Mouse (Mus musculus) hindbrain, embryonic 14.5 days (tissue): Measurements from ENCODE around the gene Rpl28. TPM values are rescaled to one million over a fixed set of nuclear protein-coding genes. Genes with fewer than 3 reads are reported as not detected.
"Not testable (repeated sequence)": the region's sequence is repeated elsewhere in the genome, so short reads cannot be mapped to it uniquely, and the experiment has no call there.

ENCODE experiments used
- ATAC-seq: fragments of 200-750 bp; cut with Nextera tagmentation; 2 replicates; pipeline ENCODE4 v1.8.0; 2017; ENCODE audit warnings: moderate number of reproducible peaks, mild to moderate bottlenecking, moderate TSS enrichment, moderate library complexity; ENCODE audit not compliant: low FRiP score
- DNase-seq: peaks from one replicate; pipeline ENCODE4 v3.0.0-alpha.2; 2015; ENCODE audit warnings: low spot score
- H3K27ac ChIP-seq: fragments of 300-500 bp; sonication (generic); 2 replicates; pipeline ENCODE4 v1.5.1; 2014; ENCODE audit warnings: mild to moderate bottlenecking, moderate library complexity
- H3K27me3 ChIP-seq: fragments of 300-500 bp; sonication (generic); 2 replicates; pipeline ENCODE4 v1.6.1; 2014; ENCODE audit warnings: mild to moderate bottlenecking, low read length, mixed read lengths; ENCODE audit not compliant: control insufficient read depth, insufficient read depth
- H3K36me3 ChIP-seq: fragments of 300-500 bp; sonication (generic); replicated peaks from 2 replicates; pipeline ENCODE4 v1.6.1; 2014; ENCODE audit not compliant: control insufficient read depth, insufficient read depth
- H3K4me1 ChIP-seq: fragments of 300-500 bp; sonication (generic); replicated peaks from 2 replicates; pipeline ENCODE4 v1.6.1; 2014; ENCODE audit warnings: antibody characterized with exemption, low read length, mixed read lengths; ENCODE audit not compliant: control insufficient read depth, insufficient read depth
- H3K4me2 ChIP-seq: fragments of 300-500 bp; sonication (generic); replicated peaks from 2 replicates; pipeline ENCODE4 v1.6.1; 2014; ENCODE audit warnings: mild to moderate bottlenecking, moderate library complexity
- H3K4me3 ChIP-seq: fragments of 300-500 bp; sonication (generic); replicated peaks from 2 replicates; pipeline ENCODE4 v1.5.1; 2014; ENCODE audit warnings: mild to moderate bottlenecking, low read length
- H3K9ac ChIP-seq: fragments of 300-500 bp; sonication (generic); 2 replicates; pipeline ENCODE4 v1.6.1; 2014
- H3K9me3 ChIP-seq: fragments of 300-500 bp; sonication (generic); 2 replicates; pipeline ENCODE4 v1.6.1; 2016; ENCODE audit warnings: low read length; ENCODE audit not compliant: control insufficient read depth
- WGBS: fragments of 180-500 bp; shearing (Covaris S2); extraction: QIAGEN DNeasy Blood & Tissue Kit; methylation state at CpG from one replicate; pipeline ENCODE4 v1.1.7; 2014; 5-methylcytosine and 5-hydroxymethylcytosine counted together
- polyA plus RNA-seq: library from polyadenylated mRNA; unstranded; fragments of >200 nt; fragmentation: Nextera tagmentation; extraction: Ambion mirVana; gene quantifications from 2 replicates; pipeline ENCODE4 v1.2.1, GENCODE M21; 2014

Gene Rpl28
- polyA plus RNA-seq, 1 experiment from 2014 or later, result 192 TPM

DNA sequence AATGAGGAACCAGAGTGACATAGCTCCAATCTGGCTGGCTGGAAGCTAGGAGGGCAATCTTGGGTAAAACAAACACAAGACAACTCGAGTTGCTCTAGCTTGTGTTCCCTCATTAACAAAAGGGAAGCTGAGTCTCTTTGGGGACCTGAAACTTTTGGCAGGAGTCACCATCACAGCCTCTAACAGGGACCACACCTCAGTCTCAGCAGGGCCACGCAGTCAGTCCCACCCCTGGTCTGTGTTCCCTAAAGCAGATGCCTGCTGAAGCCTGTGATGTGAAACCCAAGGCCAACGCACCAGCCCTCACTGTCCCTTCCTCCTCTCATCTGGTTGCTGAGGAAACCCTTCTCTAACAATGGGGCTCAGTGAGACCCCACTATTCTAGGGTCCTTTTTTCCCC, 10.5 kb upstream of the Rpl28 start:
- WGBS, result 64% methylated on average over 3 of the region's 3 CpGs
- H3K36me3 ChIP-seq, result no peaks in the 10 kb centered on the region
- H3K9me3 ChIP-seq, result no peaks in the 10 kb centered on the region
- no peak overlapping the region for H3K27ac ChIP-seq
- ATAC-seq, result no peak
- no peak for DNase-seq
- H3K9ac ChIP-seq, result no peak overlapping the region
- H3K4me1 ChIP-seq, result 0 out of 2 replicates have a peak, but pooled peaks cover 5% of the 10 kb centered on the region
- H3K4me2 ChIP-seq, result no peak overlapping the region
- H3K27me3 ChIP-seq, result peaks cover 24% of the 10 kb centered on the region
- no peak overlapping the region for H3K4me3 ChIP-seq

DNA sequence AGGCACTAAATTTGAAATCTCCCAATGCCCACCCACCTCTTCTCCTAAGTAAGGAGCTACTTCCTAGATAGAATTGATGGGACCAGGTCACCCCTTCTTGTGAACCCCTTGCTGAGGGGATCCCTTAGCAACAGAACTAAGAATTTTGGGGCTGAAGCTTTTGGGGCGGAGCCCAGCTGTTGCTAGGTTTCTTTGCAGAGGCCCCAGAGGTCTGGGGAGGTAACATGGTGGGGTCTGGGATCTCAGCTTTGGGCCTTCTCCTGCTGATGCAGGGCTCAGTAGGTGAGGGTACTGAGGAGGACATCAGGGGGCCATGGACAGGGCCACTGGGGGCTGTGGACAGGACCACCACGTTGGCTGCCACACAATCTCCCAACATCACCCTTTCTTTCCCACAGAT, 9.9 kb upstream of the Rpl28 start, which contains the start of the genes Il11 and Tmem190:
Il11 (minus strand) TSS at position 101 of the 400 bp plus-strand sequence.
Tmem190 (plus strand) TSS at position 179 of the 400 bp plus-strand sequence.
- H3K27me3 ChIP-seq, result peaks cover 18% of the 10 kb centered on the region

DNA sequence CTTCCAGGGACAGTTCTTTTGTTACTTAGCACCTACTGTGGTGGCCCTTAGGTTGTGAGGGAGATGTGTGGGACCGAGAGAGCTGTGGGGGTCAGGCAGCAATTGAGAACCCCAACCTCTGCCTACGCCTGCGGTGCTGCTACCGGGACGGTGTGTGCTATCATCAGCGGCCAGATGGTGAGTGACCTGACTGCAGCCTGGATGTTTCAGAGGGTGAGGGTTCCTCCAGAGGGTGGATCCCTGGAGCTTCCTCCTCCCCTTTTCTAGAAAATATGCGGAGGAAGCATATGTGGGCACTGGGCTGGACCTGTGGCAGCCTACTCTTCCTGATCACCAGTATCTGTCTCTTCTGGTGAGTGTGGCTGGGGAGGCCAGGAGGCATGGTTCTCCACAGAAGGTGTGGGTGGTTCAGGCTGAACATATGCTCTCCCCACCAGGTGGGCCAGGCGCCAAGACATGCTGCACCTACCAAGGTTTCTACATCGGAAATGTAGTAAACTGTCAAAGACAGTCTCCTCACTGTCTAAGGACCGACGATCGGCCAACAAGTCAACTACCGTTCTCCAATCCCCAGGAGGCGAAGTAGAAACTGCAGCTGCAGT, 8.9 kb upstream of the Rpl28 start:
- no peak overlapping the region for H3K9ac ChIP-seq
- 86% methylated on average over 14 of the region's 14 CpGs for WGBS
- H3K27ac ChIP-seq, result no peak overlapping the region
- no peak overlapping the region for H3K4me3 ChIP-seq
- peaks cover 6% of the 10 kb centered on the region; the same call in 1 of the 2 replicates for H3K4me1 ChIP-seq
- H3K36me3 ChIP-seq, result no peaks in the 10 kb centered on the region
- H3K9me3 ChIP-seq, result no peaks in the 10 kb centered on the region
- ATAC-seq (no peak), DNase-seq (no peak)
- peaks cover 13% of the 10 kb centered on the region for H3K27me3 ChIP-seq
- no peak overlapping the region for H3K4me2 ChIP-seq

More for the DNA sequence above, 9.9 kb upstream of the Rpl28 start, which contains the start of the genes Il11 and Tmem190:
- H3K4me2 ChIP-seq, result no peak within 1 kb of the TSS
- no peaks in the 10 kb centered on the region for H3K9me3 ChIP-seq
- DNase-seq (no peak), ATAC-seq (no peak)
- 68% methylated on average over 2 of the region's 2 CpGs for WGBS
- no peak within 1 kb of the TSS for H3K9ac ChIP-seq
- H3K4me1 ChIP-seq, result 0 out of 2 replicates have a peak, but pooled peaks cover 2% of the 10 kb centered on the region
- no peak within 1 kb of the TSS for H3K27ac ChIP-seq
- no peak within 1 kb of the TSS for H3K4me3 ChIP-seq
- no peaks in the 10 kb centered on the region for H3K36me3 ChIP-seq

DNA sequence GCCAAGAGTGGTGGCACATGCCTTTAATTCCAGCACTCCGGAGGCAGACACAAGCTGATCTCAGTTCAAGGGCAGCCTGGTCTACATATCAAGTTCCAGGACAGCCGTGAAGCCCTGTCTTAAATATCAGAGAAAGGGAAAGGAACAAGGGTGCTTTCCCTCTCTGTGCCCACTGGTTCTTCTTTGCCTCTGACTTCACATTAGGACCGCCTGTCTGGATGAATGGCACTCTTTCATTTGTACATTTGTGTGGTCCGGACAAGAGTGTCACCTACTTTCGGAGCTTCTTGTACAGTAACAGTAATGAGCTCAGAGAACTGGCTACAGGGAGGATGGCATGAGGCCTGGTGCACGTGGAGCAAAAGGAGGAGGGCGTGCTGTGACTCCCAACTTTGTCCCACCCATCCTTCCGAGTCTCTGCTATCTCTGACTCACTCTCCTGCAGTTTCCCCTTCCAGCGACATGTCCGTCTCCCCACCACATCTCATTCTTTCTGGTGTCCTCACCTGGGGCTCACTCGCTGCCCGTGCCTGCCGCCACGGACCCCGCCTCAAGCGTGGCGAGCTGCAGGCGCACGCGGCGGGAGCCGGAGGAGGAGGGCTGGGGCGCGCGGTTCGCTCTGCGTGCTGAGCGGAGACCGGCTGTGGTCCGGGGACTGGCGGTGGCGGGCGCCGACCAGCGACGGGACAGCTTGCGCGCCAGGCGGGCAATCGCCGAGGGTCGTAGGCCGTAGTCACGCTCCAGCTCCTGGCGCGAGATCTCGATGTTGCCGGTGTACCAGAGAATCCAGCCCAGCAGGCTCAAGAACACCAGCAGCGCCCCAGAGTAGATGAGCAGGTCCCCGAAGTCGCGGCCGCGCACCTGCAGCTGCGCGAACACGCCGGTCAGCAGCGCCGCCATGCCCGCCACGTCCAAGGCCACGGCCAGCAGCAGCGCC, 3.9 kb upstream of the Rpl28 start:
- Histone ChIP-seq H3K27ac (peak overlapping the region; percentile 40), H3K27me3 (0 out of 2 replicates have a peak, but pooled peaks cover 8% of the 10 kb centered on the region), H3K4me1 (peaks cover 11% of the 10 kb centered on the region), H3K36me3 (peaks cover 1% of the 10 kb centered on the region; the same call in 1 of the 2 replicates), H3K4me3 (peak overlapping the region; percentile 49), H3K9me3 (no peaks in the 10 kb centered on the region), H3K4me2 (peak overlapping the region; percentile 92), H3K9ac (peak overlapping the region; percentile 67)
- ATAC-seq (peak; percentile 46), DNase-seq (peak; percentile 66)
- 2% methylated on average over 63 of the region's 64 CpGs for WGBS

DNA sequence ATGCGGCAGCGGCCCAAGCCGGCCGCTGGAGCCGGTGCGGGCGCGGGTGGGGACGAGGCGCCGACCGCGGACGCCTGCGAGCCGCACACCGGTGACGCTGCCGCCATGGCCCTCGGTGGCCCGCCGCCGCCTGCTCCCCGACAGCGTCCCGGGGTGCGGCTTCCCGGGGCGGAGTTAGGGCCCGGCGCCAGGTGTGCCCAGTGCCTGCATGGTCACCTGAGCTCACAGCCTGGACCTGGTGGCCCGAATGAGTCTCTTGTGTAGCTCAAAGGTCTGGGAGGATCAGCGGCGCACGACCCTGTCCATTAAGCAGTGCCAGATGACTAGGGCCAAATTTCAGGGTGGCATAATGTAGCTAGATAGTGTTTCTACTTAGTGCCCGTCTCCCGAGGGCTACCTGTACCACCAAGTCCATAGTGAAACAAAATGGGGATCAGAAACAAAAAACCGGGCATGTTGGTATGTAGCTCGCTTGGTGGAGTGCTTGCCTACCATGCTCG, 3.2 kb upstream of the Rpl28 start, which contains the start of gene Tmem238:
Tmem238 (minus strand) TSS at position 221 of the 500 bp plus-strand sequence.
- Histone ChIP-seq H3K4me1 (peaks cover 16% of the 10 kb centered on the region), H3K9me3 (no peaks in the 10 kb centered on the region), H3K4me2 (peak within 1 kb of the TSS; percentile 92), H3K4me3 (peak within 1 kb of the TSS; percentile 49), H3K36me3 (peaks cover 8% of the 10 kb centered on the region), H3K27ac (peak within 1 kb of the TSS; percentile 40), H3K27me3 (0 out of 2 replicates have a peak, but pooled peaks cover 8% of the 10 kb centered on the region), H3K9ac (peak within 1 kb of the TSS; percentile 67)
- DNase-seq, result no peak
- no peak for ATAC-seq
- 9% methylated on average over 39 of the region's 40 CpGs for WGBS

DNA sequence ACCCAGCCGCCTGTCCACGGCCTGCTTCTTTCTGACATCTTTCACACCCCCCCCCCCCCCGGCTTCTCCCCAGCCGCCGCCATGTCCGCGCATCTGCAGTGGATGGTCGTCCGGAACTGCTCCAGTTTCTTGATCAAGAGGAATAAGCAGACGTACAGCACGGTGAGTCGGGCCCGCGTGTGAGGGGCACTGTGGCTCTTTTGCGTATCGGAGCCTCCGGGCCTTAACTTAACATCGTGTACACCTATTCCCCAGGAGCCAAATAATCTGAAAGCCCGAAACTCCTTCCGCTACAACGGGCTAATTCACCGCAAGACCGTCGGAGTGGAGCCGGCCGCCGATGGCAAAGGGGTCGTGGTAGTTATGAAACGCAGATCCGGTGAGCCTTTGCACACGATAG, 574 bp downstream of the Rpl28 start:
- H3K27ac ChIP-seq, result peak overlapping the region; percentile 92
- peaks cover 44% of the 10 kb centered on the region for H3K36me3 ChIP-seq
- WGBS, result 1% methylated on average over 31 of the region's 31 CpGs
- H3K4me2 ChIP-seq, result peak overlapping the region; percentile 76
- peak overlapping the region; percentile 96 for H3K9ac ChIP-seq
- DNase-seq, H3K27me3 ChIP-seq, H3K9me3 ChIP-seq, ATAC-seq: not testable (repeated sequence)
- H3K4me3 ChIP-seq, result peak overlapping the region; percentile 90
- peaks cover 15% of the 10 kb centered on the region for H3K4me1 ChIP-seq

DNA sequence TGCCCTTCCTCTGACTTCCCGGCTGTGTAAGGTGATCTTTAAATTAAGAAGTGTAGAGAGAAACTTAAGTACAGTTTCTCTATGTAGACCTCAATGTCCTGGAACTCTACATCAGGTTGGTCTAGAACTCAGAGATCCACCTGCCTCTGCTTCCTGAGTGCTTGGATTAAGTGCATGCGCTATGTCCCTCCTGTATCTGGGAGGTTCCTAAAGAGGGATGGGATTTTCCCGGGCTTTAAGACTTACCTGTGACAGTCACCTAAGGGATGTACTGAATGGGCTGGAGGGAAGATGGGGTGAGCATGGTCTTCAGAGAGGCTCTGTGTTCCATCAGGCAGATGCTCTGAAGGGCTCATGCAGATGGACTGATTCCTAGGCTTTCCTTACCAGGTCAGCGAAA, 1.0 kb downstream of the Rpl28 start:
- H3K27ac ChIP-seq, result no peak overlapping the region
- ATAC-seq (no peak), DNase-seq (no peak)
- H3K4me1 ChIP-seq, result peaks cover 10% of the 10 kb centered on the region
- no peaks in the 10 kb centered on the region for H3K9me3 ChIP-seq
- peak overlapping the region; percentile 90 for H3K4me3 ChIP-seq
- WGBS, result 41% methylated on average over 4 of the region's 4 CpGs
- H3K27me3 ChIP-seq, result 0 out of 2 replicates have a peak, but pooled peaks cover 2% of the 10 kb centered on the region
- peak overlapping the region; percentile 76 for H3K4me2 ChIP-seq
- H3K9ac ChIP-seq, result peak overlapping the region; percentile 96
- peaks cover 49% of the 10 kb centered on the region for H3K36me3 ChIP-seq

DNA sequence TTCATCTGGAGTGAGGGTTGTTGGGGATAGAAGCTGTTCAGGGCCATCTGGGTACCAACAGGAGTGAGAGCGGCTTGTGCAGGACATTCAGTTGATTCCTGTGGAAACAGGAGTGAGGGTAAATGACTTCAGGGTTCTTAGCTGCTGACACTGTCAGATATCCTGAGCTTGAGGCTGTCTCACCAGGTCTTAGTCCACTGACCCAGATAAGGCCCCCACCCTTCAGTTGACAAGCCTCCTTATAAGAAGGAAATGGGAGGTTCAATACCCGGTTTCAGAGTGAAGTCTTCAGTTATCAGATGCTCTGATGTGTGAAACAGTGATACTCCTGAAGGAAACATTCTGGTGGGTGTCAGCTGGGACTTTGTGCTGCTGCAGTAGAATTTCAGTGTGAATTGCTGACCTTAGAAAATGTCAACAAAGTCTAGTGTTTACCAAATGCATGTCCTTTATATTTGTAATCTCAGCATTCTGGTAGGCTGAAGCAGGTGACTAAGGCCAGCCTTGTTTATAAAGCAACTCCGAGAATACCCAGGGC, 2.0 kb downstream of the Rpl28 start:
- DNase-seq (no peak), ATAC-seq (no peak)
- 92% methylated on average over 3 of the region's 3 CpGs for WGBS
- H3K4me1 ChIP-seq, result peaks cover 8% of the 10 kb centered on the region; the same call in 1 of the 2 replicates
- no peaks in the 10 kb centered on the region for H3K9me3 ChIP-seq
- no peak overlapping the region for H3K27ac ChIP-seq
- no peak overlapping the region for H3K9ac ChIP-seq
- 0 out of 2 replicates have a peak, but pooled peaks cover 2% of the 10 kb centered on the region for H3K27me3 ChIP-seq
- no peak overlapping the region for H3K4me2 ChIP-seq
- no peak overlapping the region for H3K4me3 ChIP-seq
- peaks cover 51% of the 10 kb centered on the region for H3K36me3 ChIP-seq
